Mouse (Mus musculus): Measurements from ENCODE around the gene Mzf1. TPM values are rescaled to one million over a fixed set of nuclear protein-coding genes. Genes with fewer than 3 reads are reported as not detected.

Gene Mzf1
- polyA plus RNA-seq, 1 experiment from 2014 or later, result 2.8 TPM

Other genes with a start within 250 kb of the Mzf1 start
- gene Zfp329, start 235.9 kb downstream of the Mzf1 start, polyA plus RNA-seq (2016; fragmentation: Nextera tagmentation; extraction: Ambion mirVana), result 16.1 and 20.4 TPM in 2 replicates
- gene Zfp110, start 220.0 kb downstream of the Mzf1 start, polyA plus RNA-seq (2016; fragmentation: Nextera tagmentation; extraction: Ambion mirVana), result 31.6 and 33.0 TPM in 2 replicates
- gene Zfp128, start 173.6 kb downstream of the Mzf1 start, polyA plus RNA-seq (2016; fragmentation: Nextera tagmentation; extraction: Ambion mirVana), result 5.7 and 6.6 TPM in 2 replicates
- 19.7 and 20.1 TPM in 2 replicates for gene Zscan22, start 156.9 kb downstream of the Mzf1 start, polyA plus RNA-seq (2016; fragmentation: Nextera tagmentation; extraction: Ambion mirVana)
- 1,112 and 1,123 TPM in 2 replicates for gene Rps5, start 132.5 kb downstream of the Mzf1 start, polyA plus RNA-seq (2016; fragmentation: Nextera tagmentation; extraction: Ambion mirVana)
- gene Rnf225, start 127.3 kb downstream of the Mzf1 start, polyA plus RNA-seq (2016; fragmentation: Nextera tagmentation; extraction: Ambion mirVana), result 0.67 and 1.0 TPM in 2 replicates
- gene Zfp324, start 88.9 kb downstream of the Mzf1 start, polyA plus RNA-seq (2016; fragmentation: Nextera tagmentation; extraction: Ambion mirVana), result 11.8 and 12.5 TPM in 2 replicates
- gene Zfp446, start 76.9 kb downstream of the Mzf1 start, polyA plus RNA-seq (2016; fragmentation: Nextera tagmentation; extraction: Ambion mirVana), result 15.1 and 15.7 TPM in 2 replicates
- gene Slc27a5, start 56.6 kb downstream of the Mzf1 start, polyA plus RNA-seq (2016; fragmentation: Nextera tagmentation; extraction: Ambion mirVana), result not detected in 2 replicates
- gene Trim28, start 55.6 kb downstream of the Mzf1 start, polyA plus RNA-seq (2016; fragmentation: Nextera tagmentation; extraction: Ambion mirVana), result 452 and 468 TPM in 2 replicates
- 27.2 and 28.4 TPM in 2 replicates for gene Zbtb45, start 44.7 kb downstream of the Mzf1 start, polyA plus RNA-seq (2016; fragmentation: Nextera tagmentation; extraction: Ambion mirVana)
- gene Chmp2a, start 20.0 kb downstream of the Mzf1 start, polyA plus RNA-seq (2016; fragmentation: Nextera tagmentation; extraction: Ambion mirVana), result 89.1 and 93.0 TPM in 2 replicates
- gene Ube2m, start 16.5 kb downstream of the Mzf1 start, polyA plus RNA-seq (2016; fragmentation: Nextera tagmentation; extraction: Ambion mirVana), result 157 and 159 TPM in 2 replicates
- gene Vmn1r85, start 40.4 kb upstream of the Mzf1 start, polyA plus RNA-seq (2016; fragmentation: Nextera tagmentation; extraction: Ambion mirVana), result not detected in 2 replicates
- not detected in 2 replicates for gene Vmn1r86, start 65.2 kb upstream of the Mzf1 start, polyA plus RNA-seq (2016; fragmentation: Nextera tagmentation; extraction: Ambion mirVana)
- not detected in 2 replicates for gene Vmn1r87, start 85.4 kb upstream of the Mzf1 start, polyA plus RNA-seq (2016; fragmentation: Nextera tagmentation; extraction: Ambion mirVana)
- gene Vmn1r88, start 104.8 kb upstream of the Mzf1 start, polyA plus RNA-seq (2016; fragmentation: Nextera tagmentation; extraction: Ambion mirVana), result not detected in 2 replicates
- not detected in 2 replicates for gene Vmn1r89, start 158.3 kb upstream of the Mzf1 start, polyA plus RNA-seq (2016; fragmentation: Nextera tagmentation; extraction: Ambion mirVana)
- 160 and 162 TPM in 2 replicates for gene Lig1, start 222.5 kb upstream of the Mzf1 start, polyA plus RNA-seq (2016; fragmentation: Nextera tagmentation; extraction: Ambion mirVana)
- 9.4 and 12.6 TPM in 2 replicates for gene Zswim9, start 224.0 kb upstream of the Mzf1 start, polyA plus RNA-seq (2016; fragmentation: Nextera tagmentation; extraction: Ambion mirVana)

All from embryonic facial prominence, embryonic 10.5 days (tissue).